Mouse (Mus musculus): ENCODE measurements around the gene Ciita. TPM values are rescaled to one million over a fixed set of nuclear protein-coding genes. Genes with fewer than 3 reads are reported as not detected.

The Ciita gene
- polyA plus RNA-seq, 1 experiment from 2014 or later: 0.53 TPM

GRCm38 (mm10) chr16:10487895-10488493 lies 8.1 kb downstream of the Ciita start:
- H3K4me3 ChIP-seq (ENCODE audit: low read depth, low read length): no peak overlapping the region
- ATAC-seq: no peak
- no peak overlapping the region for H3K9ac ChIP-seq (ENCODE audit: low read depth, low read length)
- no peak overlapping the region for H3K27ac ChIP-seq (ENCODE audit: low read length)
- H3K36me3 ChIP-seq (ENCODE audit: control insufficient read depth, insufficient read depth, low read length): no peaks in the 10 kb centered on the region
- H3K4me2 ChIP-seq (ENCODE audit: low read length): no peak overlapping the region
- 93% methylated on average over 8 of the region's 8 CpGs for WGBS
- peaks cover 5% of the 10 kb centered on the region; the same call in 1 of the 2 replicates for H3K27me3 ChIP-seq (ENCODE audit: control insufficient read depth, insufficient read depth, low read depth, low read length)
- no peaks in the 10 kb centered on the region for H3K4me1 ChIP-seq (ENCODE audit: control insufficient read depth, insufficient read depth, low read length)
- no peaks in the 10 kb centered on the region for H3K9me3 ChIP-seq (replicated peaks; ENCODE audit: control insufficient read depth, low read length, poor library complexity, severe bottlenecking)

- Histone ChIP-seq H3K27ac (ENCODE audit: low read length) (no peak overlapping the region), H3K4me2 (ENCODE audit: low read length) (no peak overlapping the region), H3K36me3 (ENCODE audit: control insufficient read depth, insufficient read depth, low read length) (no peaks in the 10 kb centered on the region), H3K4me1 (ENCODE audit: control insufficient read depth, insufficient read depth, low read length) (no peaks in the 10 kb centered on the region), H3K9ac (ENCODE audit: low read depth, low read length) (no peak overlapping the region), H3K9me3 (replicated peaks; ENCODE audit: control insufficient read depth, low read length, poor library complexity, severe bottlenecking) (no peaks in the 10 kb centered on the region), H3K27me3 (ENCODE audit: control insufficient read depth, insufficient read depth, low read depth, low read length) (peaks cover 5% of the 10 kb centered on the region; the same call in 1 of the 2 replicates), H3K4me3 (ENCODE audit: low read depth, low read length) (no peak overlapping the region)
- 90% methylated on average over 7 of the region's 7 CpGs for WGBS
- ATAC-seq: no peak
These were observed 9.1 kb downstream of the Ciita start for GRCm38 (mm10) chr16:10488769-10489481.

- Histone ChIP-seq H3K27me3 (ENCODE audit: control insufficient read depth, insufficient read depth, low read depth, low read length) (peaks cover 5% of the 10 kb centered on the region; the same call in 1 of the 2 replicates), H3K9ac (ENCODE audit: low read depth, low read length) (no peak overlapping the region), H3K36me3 (ENCODE audit: control insufficient read depth, insufficient read depth, low read length) (no peaks in the 10 kb centered on the region), H3K4me2 (ENCODE audit: low read length) (peak overlapping the region; percentile 39), H3K4me1 (ENCODE audit: control insufficient read depth, insufficient read depth, low read length) (no peaks in the 10 kb centered on the region), H3K9me3 (replicated peaks; ENCODE audit: control insufficient read depth, low read length, poor library complexity, severe bottlenecking) (no peaks in the 10 kb centered on the region), H3K4me3 (ENCODE audit: low read depth, low read length) (no peak overlapping the region), H3K27ac (ENCODE audit: low read length) (no peak overlapping the region)
- 9% methylated on average over 9 of the region's 9 CpGs for WGBS
- no peak for ATAC-seq
These were observed 9.6 kb downstream of the Ciita start for GRCm38 (mm10) chr16:10489483-10489882.

GRCm38 (mm10) chr16:10489904-10490457 lies 10.1 kb downstream of the Ciita start:
- H3K27ac ChIP-seq (ENCODE audit: low read length): no peak overlapping the region

GRCm38 (mm10) chr16:10490503-10491150 lies 10.8 kb downstream of the Ciita start:
- no peak overlapping the region for H3K4me2 ChIP-seq (ENCODE audit: low read length)
- no peak overlapping the region for H3K27ac ChIP-seq (ENCODE audit: low read length)
- no peak overlapping the region for H3K4me3 ChIP-seq (ENCODE audit: low read depth, low read length)
- H3K4me1 ChIP-seq (ENCODE audit: control insufficient read depth, insufficient read depth, low read length): no peaks in the 10 kb centered on the region
- 85% methylated on average over 18 of the region's 18 CpGs for WGBS
- H3K36me3 ChIP-seq (ENCODE audit: control insufficient read depth, insufficient read depth, low read length): no peaks in the 10 kb centered on the region
- H3K9ac ChIP-seq (ENCODE audit: low read depth, low read length): no peak overlapping the region
- no peak for ATAC-seq
- no peaks in the 10 kb centered on the region for H3K9me3 ChIP-seq (replicated peaks; ENCODE audit: control insufficient read depth, low read length, poor library complexity, severe bottlenecking)
- peaks cover 5% of the 10 kb centered on the region; the same call in 1 of the 2 replicates for H3K27me3 ChIP-seq (ENCODE audit: control insufficient read depth, insufficient read depth, low read depth, low read length)

More at GRCm38 (mm10) chr16:10489904-10490457, 10.1 kb downstream of the Ciita start:
- Histone ChIP-seq H3K9me3 (replicated peaks; ENCODE audit: control insufficient read depth, low read length, poor library complexity, severe bottlenecking) (no peaks in the 10 kb centered on the region), H3K4me2 (ENCODE audit: low read length) (peak overlapping the region; percentile 39), H3K27me3 (ENCODE audit: control insufficient read depth, insufficient read depth, low read depth, low read length) (peaks cover 5% of the 10 kb centered on the region; the same call in 1 of the 2 replicates), H3K9ac (ENCODE audit: low read depth, low read length) (no peak overlapping the region), H3K4me3 (ENCODE audit: low read depth, low read length) (no peak overlapping the region), H3K36me3 (ENCODE audit: control insufficient read depth, insufficient read depth, low read length) (no peaks in the 10 kb centered on the region), H3K4me1 (ENCODE audit: control insufficient read depth, insufficient read depth, low read length) (no peaks in the 10 kb centered on the region)
- whole genome bisulfite sequencing: 16% methylated on average over 14 of the region's 14 CpGs
- no peak for ATAC-seq

GRCm38 (mm10) chr16:10491716-10492115 lies 11.9 kb downstream of the Ciita start:
- Histone ChIP-seq H3K4me2 (ENCODE audit: low read length) (no peak overlapping the region), H3K9me3 (replicated peaks; ENCODE audit: control insufficient read depth, low read length, poor library complexity, severe bottlenecking) (no peaks in the 10 kb centered on the region), H3K4me1 (ENCODE audit: control insufficient read depth, insufficient read depth, low read length) (no peaks in the 10 kb centered on the region), H3K4me3 (ENCODE audit: low read depth, low read length) (no peak overlapping the region), H3K36me3 (ENCODE audit: control insufficient read depth, insufficient read depth, low read length) (no peaks in the 10 kb centered on the region), H3K27me3 (ENCODE audit: control insufficient read depth, insufficient read depth, low read depth, low read length) (peaks cover 5% of the 10 kb centered on the region; the same call in 1 of the 2 replicates), H3K27ac (ENCODE audit: low read length) (no peak overlapping the region), H3K9ac (ENCODE audit: low read depth, low read length) (no peak overlapping the region)
- ATAC-seq: no peak
- WGBS: 93% methylated on average over 4 of the region's 4 CpGs

- no peak overlapping the region for H3K4me2 ChIP-seq (ENCODE audit: low read length)
- no peak for ATAC-seq
- no peaks in the 10 kb centered on the region for H3K4me1 ChIP-seq (ENCODE audit: control insufficient read depth, insufficient read depth, low read length)
- no peak overlapping the region for H3K27ac ChIP-seq (ENCODE audit: low read length)
- peaks cover 5% of the 10 kb centered on the region; the same call in 1 of the 2 replicates for H3K27me3 ChIP-seq (ENCODE audit: control insufficient read depth, insufficient read depth, low read depth, low read length)
- H3K9me3 ChIP-seq (replicated peaks; ENCODE audit: control insufficient read depth, low read length, poor library complexity, severe bottlenecking): no peaks in the 10 kb centered on the region
- no peaks in the 10 kb centered on the region for H3K36me3 ChIP-seq (ENCODE audit: control insufficient read depth, insufficient read depth, low read length)
- WGBS: 87% methylated on average over 3 of the region's 3 CpGs
- no peak overlapping the region for H3K9ac ChIP-seq (ENCODE audit: low read depth, low read length)
- H3K4me3 ChIP-seq (ENCODE audit: low read depth, low read length): no peak overlapping the region
These were observed 12.7 kb downstream of the Ciita start for GRCm38 (mm10) chr16:10492587-10492986.

- no peaks in the 10 kb centered on the region for H3K4me1 ChIP-seq (ENCODE audit: control insufficient read depth, insufficient read depth, low read length)
These were observed 16.0 kb downstream of the Ciita start for GRCm38 (mm10) chr16:10495824-10496298.

More at GRCm38 (mm10) chr16:10495824-10496298, 16.0 kb downstream of the Ciita start:
- Histone ChIP-seq H3K4me2 (ENCODE audit: low read length) (no peak overlapping the region), H3K4me3 (ENCODE audit: low read depth, low read length) (no peak overlapping the region), H3K27me3 (ENCODE audit: control insufficient read depth, insufficient read depth, low read depth, low read length) (no peaks in the 10 kb centered on the region), H3K9me3 (replicated peaks; ENCODE audit: control insufficient read depth, low read length, poor library complexity, severe bottlenecking) (no peaks in the 10 kb centered on the region), H3K36me3 (ENCODE audit: control insufficient read depth, insufficient read depth, low read length) (no peaks in the 10 kb centered on the region), H3K27ac (ENCODE audit: low read length) (no peak overlapping the region), H3K9ac (ENCODE audit: low read depth, low read length) (no peak overlapping the region)
- no peak for ATAC-seq
- WGBS: 73% methylated on average over 2 of the region's 2 CpGs
